Mouse (Mus musculus) liver, adult 2 months (tissue): ENCODE data around the gene Rarg.

Experiments
- CTCF ChIP-seq: fragments of 200-500 bp; IDR thresholded peaks from 2 replicates; pipeline ENCODE4 v1.5.1; 2011; ENCODE audit warnings: low read depth, low read length, control low read depth
- POLR2A ChIP-seq: fragments of 200-500 bp; IDR thresholded peaks from 2 replicates; pipeline ENCODE4 v1.6.1; 2011; ENCODE audit warnings: low read length, control low read depth; ENCODE audit not compliant: insufficient read depth; ENCODE audit errors: extremely low read depth

DNA sequence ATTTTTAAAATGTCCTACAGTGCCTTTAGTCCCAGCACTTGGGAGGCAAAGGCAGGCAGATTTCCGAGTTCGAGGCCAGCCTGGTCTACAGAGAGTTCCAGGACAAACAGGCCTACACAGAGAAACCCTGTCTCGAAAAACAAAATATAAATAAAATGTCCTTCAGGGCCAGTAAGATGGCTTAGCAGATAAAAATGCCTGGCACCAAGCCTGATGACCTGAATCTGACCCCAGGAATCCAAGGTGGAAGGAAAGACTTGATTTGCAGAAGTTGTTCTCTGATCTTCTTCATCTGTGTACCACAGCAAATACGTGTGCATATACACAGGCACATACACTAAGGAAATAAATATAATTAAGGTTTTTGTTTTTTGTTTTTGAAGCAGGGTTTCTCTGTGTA, 61.9 kb downstream of the Rarg start:
- TF ChIP-seq POLR2A (no peak), CTCF (no peak)
